Mouse (Mus musculus) ES-E14 (cell line): ENCODE measurements around the gene Glce.

Experiments used
- HCFC1 ChIP-seq: IDR thresholded peaks from 2 replicates; pipeline ENCODE4 v1.6.1; 2012; ENCODE audit warnings: low read length, inconsistent platforms, borderline replicate concordance; ENCODE audit not compliant: insufficient read depth
- MAFK ChIP-seq: IDR thresholded peaks from 2 replicates; pipeline ENCODE4 v1.6.1; 2014; ENCODE audit warnings: mild to moderate bottlenecking, low read depth, low read length, inconsistent platforms; ENCODE audit not compliant: insufficient read depth
- ZC3H11A ChIP-seq: IDR thresholded peaks from 2 replicates; pipeline ENCODE4 v1.6.1; 2012; ENCODE audit warnings: low read depth, mild to moderate bottlenecking, inconsistent platforms, low read length, borderline replicate concordance
- ZNF384 ChIP-seq: IDR thresholded peaks from 2 replicates; pipeline ENCODE4 v1.6.1; 2012; ENCODE audit warnings: low read depth, low read length, inconsistent platforms

- TF ChIP-seq ZNF384 (no peak), MAFK (no peak), ZC3H11A (no peak), HCFC1 (no peak)
Measured at GRCm38 (mm10) chr9:62015504-62015903, 107.0 kb downstream of the Glce start.
